Mouse (Mus musculus) kidney, embryonic 16.5 days (tissue): ENCODE measurements around the gene Atf5. TPM values are rescaled to one million over a fixed set of nuclear protein-coding genes. Genes with fewer than 3 reads are reported as not detected.

ENCODE experiments used
- ATAC-seq: fragments of 200-750 bp; cut with Nextera tagmentation; 2 replicates; pipeline ENCODE4 v1.8.0; 2017; ENCODE audit warnings: moderate TSS enrichment; ENCODE audit not compliant: low FRiP score, low TSS enrichment
- H3K27ac ChIP-seq: fragments of 300-500 bp; sonication (generic); 2 replicates; pipeline ENCODE4 v1.5.1; 2014; ENCODE audit warnings: low read length
- H3K27me3 ChIP-seq: fragments of 300-500 bp; sonication (generic); 2 replicates; pipeline ENCODE4 v1.6.1; 2014; ENCODE audit warnings: low read length, control low read depth, mixed read lengths; ENCODE audit not compliant: insufficient read depth
- H3K36me3 ChIP-seq: fragments of 300-500 bp; sonication (generic); 2 replicates; pipeline ENCODE4 v1.6.1; 2014; ENCODE audit warnings: low read length, control low read depth, mixed read lengths; ENCODE audit not compliant: insufficient read depth
- H3K4me1 ChIP-seq: fragments of 300-500 bp; sonication (generic); 2 replicates; pipeline ENCODE4 v1.6.1; 2014; ENCODE audit warnings: low read length, control low read depth, mixed read lengths; ENCODE audit not compliant: insufficient read depth
- H3K4me2 ChIP-seq: fragments of 300-500 bp; sonication (generic); replicated peaks from 2 replicates; pipeline ENCODE4 v1.6.1; 2014; ENCODE audit warnings: low read depth, low read length
- H3K4me3 ChIP-seq: fragments of 300-500 bp; sonication (generic); 2 replicates; pipeline ENCODE4 v1.5.1; 2014; ENCODE audit warnings: mild to moderate bottlenecking, low read length
- H3K9ac ChIP-seq: fragments of 300-500 bp; sonication (generic); replicated peaks from 2 replicates; pipeline ENCODE4 v1.6.1; 2014; ENCODE audit warnings: low read length
- H3K9me3 ChIP-seq: fragments of 300-500 bp; sonication (generic); 2 replicates; pipeline ENCODE4 v1.6.1; 2016; ENCODE audit warnings: low read length, control low read depth
- WGBS: fragments of 180-500 bp; shearing (Covaris S2); extraction: QIAGEN DNeasy Blood & Tissue Kit; methylation state at CpG from one replicate; pipeline ENCODE4 v1.1.7; 2014; 5-methylcytosine and 5-hydroxymethylcytosine counted together
- polyA plus RNA-seq: library from polyadenylated mRNA; unstranded; fragments of >200 nt; fragmentation: Nextera tagmentation; extraction: Ambion mirVana; gene quantifications from 2 replicates; pipeline ENCODE4 v1.2.1, GENCODE M21; 2015

Gene Atf5
- polyA plus RNA-seq, 1 experiment from 2014 or later = 3.5 TPM

DNA sequence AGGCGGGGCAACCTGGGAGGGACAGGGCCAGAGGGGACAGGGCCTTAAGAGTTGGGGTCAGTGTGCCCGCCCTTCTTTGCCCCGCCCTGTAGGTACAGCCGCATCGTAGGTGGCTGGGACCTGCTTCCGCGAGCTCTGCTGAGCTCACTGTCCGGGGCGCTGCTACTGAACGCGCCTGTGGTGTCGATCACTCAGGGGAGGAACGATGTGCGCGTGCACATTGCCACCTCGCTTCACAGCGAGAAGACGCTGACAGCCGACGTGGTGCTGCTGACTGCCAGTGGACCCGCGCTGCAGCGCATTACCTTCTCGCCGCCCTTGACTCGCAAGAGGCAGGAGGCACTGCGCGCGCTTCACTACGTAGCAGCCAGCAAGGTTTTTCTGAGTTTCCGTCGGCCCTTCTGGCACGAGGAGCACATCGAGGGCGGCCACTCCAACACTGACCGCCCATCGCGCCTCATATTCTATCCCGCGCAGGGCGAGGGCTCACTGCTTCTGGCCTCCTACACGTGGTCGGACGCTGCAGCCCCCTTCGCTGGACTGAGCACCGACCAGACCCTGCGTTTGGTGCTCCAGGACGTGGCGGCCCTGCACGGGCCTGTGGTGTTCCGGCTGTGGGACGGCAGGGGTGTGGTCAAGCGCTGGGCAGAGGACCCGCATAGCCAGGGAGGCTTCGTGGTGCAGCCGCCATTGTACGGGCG, 23.2 kb upstream of the Atf5 start:
- ATAC-seq = peak; percentile 69
- peaks cover 6% of the 10 kb centered on the region; the same call in 1 of the 2 replicates for H3K27me3 ChIP-seq
- under 1% methylated on average over 57 of the region's 58 CpGs for WGBS
- H3K9me3 ChIP-seq = no peaks in the 10 kb centered on the region
- peak overlapping the region; percentile 39 for H3K4me3 ChIP-seq
- peak overlapping the region; percentile 67 for H3K4me2 ChIP-seq
- H3K27ac ChIP-seq = no peak overlapping the region
- H3K4me1 ChIP-seq = peaks cover 16% of the 10 kb centered on the region
- peaks cover 34% of the 10 kb centered on the region for H3K36me3 ChIP-seq
- H3K9ac ChIP-seq = peak overlapping the region; percentile 60

DNA sequence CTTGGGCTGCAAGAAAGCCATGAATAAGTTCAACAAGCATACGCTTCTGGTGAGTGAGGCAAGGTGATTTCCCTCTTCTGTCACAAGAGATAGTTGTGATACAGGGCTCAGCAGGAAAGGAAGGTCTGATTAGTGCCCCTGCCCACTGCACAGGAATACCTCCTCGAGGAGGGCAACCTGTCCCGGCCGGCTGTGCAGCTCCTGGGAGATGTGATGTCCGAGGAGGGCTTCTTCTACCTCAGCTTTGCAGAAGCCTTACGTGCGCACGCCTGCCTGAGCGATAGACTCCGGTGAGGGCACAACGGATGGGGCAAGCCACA, 22.7 kb upstream of the Atf5 start:
- Histone ChIP-seq H3K4me3 (peak overlapping the region; percentile 39), H3K4me1 (peaks cover 16% of the 10 kb centered on the region), H3K36me3 (peaks cover 29% of the 10 kb centered on the region), H3K27ac (no peak overlapping the region), H3K9me3 (no peaks in the 10 kb centered on the region), H3K9ac (peak overlapping the region; percentile 60; the same call in 1 of the 2 replicates), H3K27me3 (peaks cover 6% of the 10 kb centered on the region; the same call in 1 of the 2 replicates), H3K4me2 (peak overlapping the region; percentile 67)
- ATAC-seq = no peak
- WGBS = 31% methylated on average over 11 of the region's 11 CpGs

DNA sequence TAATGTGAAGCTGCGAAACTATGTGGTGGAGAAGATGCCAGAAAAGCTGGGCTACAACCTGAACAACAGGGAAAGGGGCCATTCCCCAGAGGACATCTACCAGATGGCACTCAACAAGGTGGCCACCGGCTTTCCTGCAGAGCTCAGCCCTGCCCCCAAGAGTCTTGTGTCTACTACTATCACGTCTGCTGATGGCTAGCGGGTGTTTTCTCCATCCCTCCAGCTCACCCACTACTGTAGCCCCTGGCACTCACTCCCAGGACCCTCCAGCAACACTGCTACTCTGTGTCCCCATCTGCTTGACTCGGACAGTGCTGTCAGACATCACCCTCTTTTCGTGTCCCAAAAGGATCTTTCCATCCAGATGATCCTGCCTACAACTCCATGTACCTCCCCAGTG, 21.6 kb upstream of the Atf5 start:
- H3K27ac ChIP-seq = no peak overlapping the region
- H3K27me3 ChIP-seq = peaks cover 6% of the 10 kb centered on the region; the same call in 1 of the 2 replicates
- WGBS = 90% methylated on average over 6 of the region's 6 CpGs
- peaks cover 16% of the 10 kb centered on the region for H3K4me1 ChIP-seq
- peaks cover 20% of the 10 kb centered on the region for H3K36me3 ChIP-seq
- no peaks in the 10 kb centered on the region for H3K9me3 ChIP-seq
- no peak overlapping the region for H3K4me2 ChIP-seq
- H3K9ac ChIP-seq = no peak overlapping the region
- no peak overlapping the region for H3K4me3 ChIP-seq
- ATAC-seq = no peak

DNA sequence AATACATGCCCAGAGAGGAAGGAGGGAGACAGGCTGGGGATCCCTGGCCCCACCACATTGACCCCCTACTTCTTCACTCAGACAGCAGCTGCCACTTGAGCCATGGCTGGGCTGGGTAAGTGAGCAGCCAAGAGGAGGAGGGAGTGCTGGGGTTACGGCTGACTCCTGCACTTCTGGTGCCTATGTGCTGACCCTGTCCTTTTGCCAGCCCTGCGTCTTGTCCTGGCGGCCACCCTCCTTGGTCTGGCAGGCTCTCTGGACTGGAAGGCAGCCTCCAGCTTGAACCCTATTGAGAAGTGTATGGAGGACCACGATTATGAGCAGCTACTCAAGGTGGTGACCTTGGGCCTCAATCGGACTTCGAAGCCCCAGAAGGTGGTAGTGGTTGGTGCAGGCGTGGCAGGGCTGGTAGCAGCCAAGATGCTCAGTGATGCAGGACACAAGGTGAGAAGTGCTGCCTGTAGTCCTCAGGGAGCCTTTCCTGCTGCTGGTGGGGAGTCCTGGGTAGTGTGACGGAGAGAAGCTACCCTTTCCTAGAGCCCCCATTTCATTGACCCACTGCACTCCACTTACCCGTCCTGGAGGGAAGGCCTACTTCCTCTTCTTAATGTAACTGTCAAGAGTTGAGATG, 20.1 kb upstream of the Atf5 start:
- WGBS = 77% methylated on average over 9 of the region's 9 CpGs
- Histone ChIP-seq H3K9me3 (no peaks in the 10 kb centered on the region), H3K9ac (no peak overlapping the region), H3K4me3 (no peak overlapping the region), H3K27ac (no peak overlapping the region), H3K4me2 (no peak overlapping the region), H3K4me1 (peaks cover 16% of the 10 kb centered on the region), H3K27me3 (peaks cover 6% of the 10 kb centered on the region; the same call in 1 of the 2 replicates), H3K36me3 (peaks cover 6% of the 10 kb centered on the region; the same call in 1 of the 2 replicates)
- no peak for ATAC-seq

DNA sequence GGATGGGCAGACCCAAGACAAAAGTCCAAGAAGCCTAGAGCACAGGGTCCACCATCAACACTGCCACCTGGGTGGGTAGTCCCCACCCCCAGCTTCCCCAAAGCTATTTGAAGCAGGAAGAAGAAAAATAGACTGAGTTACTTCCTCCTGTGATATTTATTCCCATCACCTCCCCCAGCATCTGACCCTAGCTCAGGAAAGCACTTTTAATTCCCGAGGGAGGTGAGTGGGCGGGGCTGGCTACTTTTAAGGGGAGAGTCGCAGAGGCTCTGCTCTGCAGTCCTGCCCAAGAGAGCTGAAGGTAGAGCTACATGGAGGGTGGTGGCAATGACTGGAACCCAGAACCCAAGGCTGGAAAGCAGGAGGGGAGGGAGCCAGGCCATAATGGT, 19.6 kb upstream of the Atf5 start:
- Histone ChIP-seq H3K27me3 (peaks cover 6% of the 10 kb centered on the region; the same call in 1 of the 2 replicates), H3K9ac (no peak overlapping the region), H3K4me2 (no peak overlapping the region), H3K36me3 (peaks cover 11% of the 10 kb centered on the region), H3K4me3 (no peak overlapping the region), H3K9me3 (no peaks in the 10 kb centered on the region), H3K4me1 (peaks cover 16% of the 10 kb centered on the region), H3K27ac (no peak overlapping the region)
- WGBS = 33% methylated on average over 3 of the region's 3 CpGs
- no peak for ATAC-seq

DNA sequence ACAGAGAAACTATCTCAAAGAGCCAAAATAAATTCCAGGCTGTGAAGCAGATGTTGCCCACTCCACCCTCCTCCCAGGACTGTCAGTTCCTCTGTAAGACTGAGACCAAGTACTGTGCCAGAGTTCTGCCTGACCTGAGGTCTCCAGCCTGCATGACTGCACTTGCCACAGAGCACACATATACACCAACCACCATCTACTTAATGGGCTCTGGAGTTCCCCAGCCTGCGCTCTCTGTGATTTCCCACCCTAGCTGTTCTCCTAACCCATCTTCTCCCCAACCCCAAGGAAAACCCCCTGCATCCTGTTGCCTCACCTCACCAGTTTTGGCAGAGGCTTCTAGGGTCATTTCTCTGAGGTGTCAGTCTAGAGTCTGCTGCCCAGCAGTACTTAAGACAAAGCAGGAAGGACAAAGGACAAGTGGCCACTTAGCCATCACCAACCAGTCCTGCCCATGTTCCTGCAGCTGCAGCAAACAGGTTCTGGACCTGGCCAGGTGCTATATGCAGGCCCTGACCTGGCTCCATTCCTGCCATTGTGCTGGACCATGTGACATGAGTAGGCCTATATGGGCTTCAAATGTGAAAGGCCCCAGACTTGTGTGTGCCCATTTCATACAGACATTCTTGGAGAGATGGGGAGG, 19.0 kb upstream of the Atf5 start:
- no peak overlapping the region for H3K9ac ChIP-seq
- peaks cover 5% of the 10 kb centered on the region; the same call in 1 of the 2 replicates for H3K27me3 ChIP-seq
- 83% methylated on average over 1 of the region's 1 CpGs for WGBS

DNA sequence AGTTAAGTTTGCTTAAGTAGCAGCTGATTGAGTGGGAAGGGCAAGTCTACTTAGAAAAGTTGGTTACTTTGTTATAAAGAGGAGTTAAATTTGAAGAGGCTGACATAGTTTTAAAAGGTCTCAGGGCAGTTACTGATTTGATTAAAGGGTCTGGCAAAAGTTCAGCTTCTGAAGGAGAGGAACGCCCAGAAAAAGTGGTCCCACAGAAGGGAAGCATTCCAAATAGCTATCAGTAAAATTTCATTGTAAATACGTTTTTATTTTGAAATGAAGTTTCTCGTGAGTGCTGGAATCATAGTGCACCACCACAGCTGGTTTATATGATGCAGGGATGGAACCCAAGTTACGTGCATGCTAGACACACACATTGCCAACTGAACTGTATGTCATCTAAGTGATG, 16.3 kb upstream of the Atf5 start:
- peaks cover 33% of the 10 kb centered on the region for H3K36me3 ChIP-seq
- H3K27me3 ChIP-seq = no peaks in the 10 kb centered on the region
- H3K27ac ChIP-seq = no peak overlapping the region
- H3K9me3 ChIP-seq = no peaks in the 10 kb centered on the region
- 57% methylated on average over 4 of the region's 4 CpGs for WGBS
- H3K4me2 ChIP-seq = no peak overlapping the region
- H3K4me1 ChIP-seq = peaks cover 4% of the 10 kb centered on the region; the same call in 1 of the 2 replicates
- ATAC-seq = no peak
- no peak overlapping the region for H3K9ac ChIP-seq
- H3K4me3 ChIP-seq = no peak overlapping the region

More for the DNA sequence above, 19.0 kb upstream of the Atf5 start:
- Histone ChIP-seq H3K4me1 (peaks cover 16% of the 10 kb centered on the region), H3K36me3 (peaks cover 11% of the 10 kb centered on the region), H3K4me2 (no peak overlapping the region), H3K9me3 (no peaks in the 10 kb centered on the region), H3K4me3 (no peak overlapping the region), H3K27ac (no peak overlapping the region)
- no peak for ATAC-seq

DNA sequence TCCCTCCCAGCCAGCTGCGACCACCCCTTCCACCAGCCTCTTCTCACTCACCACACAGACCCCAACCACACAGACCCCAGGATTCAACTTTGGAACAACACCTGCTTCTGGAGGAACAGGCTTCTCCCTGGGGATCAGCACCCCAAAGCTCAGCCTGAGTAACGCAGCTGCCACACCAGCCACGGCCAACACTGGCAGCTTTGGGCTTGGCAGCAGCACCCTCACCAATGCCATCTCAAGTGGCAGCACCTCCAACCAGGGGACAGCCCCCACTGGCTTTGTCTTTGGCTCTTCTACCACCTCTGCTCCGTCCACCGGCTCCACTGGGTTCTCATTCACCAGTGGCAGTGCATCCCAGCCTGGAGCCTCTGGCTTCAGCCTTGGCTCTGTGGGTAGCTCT, 12.2 kb upstream of the Atf5 start:
- Histone ChIP-seq H3K36me3 (peaks cover 33% of the 10 kb centered on the region), H3K4me3 (no peak overlapping the region), H3K27ac (no peak overlapping the region), H3K9me3 (no peaks in the 10 kb centered on the region), H3K4me2 (no peak overlapping the region), H3K27me3 (no peaks in the 10 kb centered on the region), H3K9ac (no peak overlapping the region), H3K4me1 (peaks cover 6% of the 10 kb centered on the region; the same call in 1 of the 2 replicates)
- WGBS = 94% methylated on average over 5 of the region's 5 CpGs
- ATAC-seq = no peak

DNA sequence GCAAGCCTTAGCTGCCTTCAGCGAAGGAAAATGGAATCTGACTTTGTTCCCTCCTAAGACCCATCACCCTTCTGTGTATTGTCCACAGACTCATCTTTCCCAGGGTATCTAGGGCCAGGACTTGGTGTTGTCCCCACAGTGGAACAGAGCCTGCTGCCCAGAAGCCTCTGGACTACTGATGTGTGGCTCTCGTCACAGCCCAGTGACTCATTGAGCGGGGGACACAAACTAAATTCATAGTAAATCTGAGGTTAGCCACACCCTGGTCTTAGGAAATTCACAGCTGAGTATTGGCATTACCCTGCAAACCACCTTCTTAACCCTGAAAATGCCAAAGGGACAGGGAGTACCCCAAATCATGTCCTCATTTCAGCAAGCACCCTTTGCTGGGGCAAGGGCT, 10.3 kb upstream of the Atf5 start:
- no peak overlapping the region for H3K4me2 ChIP-seq
- H3K4me1 ChIP-seq = peaks cover 6% of the 10 kb centered on the region; the same call in 1 of the 2 replicates
- no peaks in the 10 kb centered on the region for H3K9me3 ChIP-seq
- H3K4me3 ChIP-seq = no peak overlapping the region
- H3K9ac ChIP-seq = no peak overlapping the region
- 75% methylated on average over 3 of the region's 3 CpGs for WGBS
- no peak for ATAC-seq
- no peak overlapping the region for H3K27ac ChIP-seq
- peaks cover 33% of the 10 kb centered on the region for H3K36me3 ChIP-seq
- no peaks in the 10 kb centered on the region for H3K27me3 ChIP-seq

DNA sequence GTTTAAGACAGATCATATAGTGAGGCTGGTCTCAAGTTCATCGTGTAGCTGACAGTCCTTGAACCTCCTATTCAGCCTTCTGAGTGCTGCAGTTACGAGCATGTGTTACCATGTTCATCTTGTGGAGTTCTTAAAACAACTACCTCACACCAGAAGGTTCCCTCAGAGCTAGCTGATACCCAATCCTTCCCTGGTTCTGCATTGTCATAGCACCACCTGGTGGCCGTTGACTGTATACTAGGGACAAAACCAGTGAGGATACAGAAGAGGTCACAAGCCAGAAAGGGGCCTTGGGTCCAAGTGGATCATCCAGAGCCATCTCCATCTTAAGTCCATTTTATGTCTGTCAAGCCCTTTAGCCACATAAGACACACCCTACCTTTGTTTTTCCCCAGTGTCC, 8.4 kb upstream of the Atf5 start:
- peaks cover 8% of the 10 kb centered on the region for H3K4me1 ChIP-seq
- H3K36me3 ChIP-seq = peaks cover 16% of the 10 kb centered on the region
- no peaks in the 10 kb centered on the region for H3K27me3 ChIP-seq
- no peak for ATAC-seq
- no peak overlapping the region for H3K27ac ChIP-seq
- H3K9me3 ChIP-seq = no peaks in the 10 kb centered on the region
- no peak overlapping the region for H3K4me3 ChIP-seq
- H3K4me2 ChIP-seq = no peak overlapping the region
- WGBS = 15% methylated on average over 3 of the region's 3 CpGs
- no peak overlapping the region for H3K9ac ChIP-seq
